Mouse (Mus musculus): Measurements from ENCODE around the gene Lss.

Gene Lss

GRCm38 (mm10) chr10:76561972-76562371, 30.6 kb downstream of the Lss start, which contains the start of gene Spatc1l:
Gene Spatc1l (plus strand): TSS chr10:76562272.
- DNase-seq (ENCODE audit: low spot score in 2 of 2) = no peak

- DNase-seq (ENCODE audit: low spot score in 2 of 2) = no peak
Observed at GRCm38 (mm10) chr10:76569996-76570685, 38.8 kb downstream of the Lss start.

- DNase-seq (ENCODE audit: low spot score in 2 of 2) = no peak
Observed at GRCm38 (mm10) chr10:76571070-76571469, 39.7 kb downstream of the Lss start.

DNA sequence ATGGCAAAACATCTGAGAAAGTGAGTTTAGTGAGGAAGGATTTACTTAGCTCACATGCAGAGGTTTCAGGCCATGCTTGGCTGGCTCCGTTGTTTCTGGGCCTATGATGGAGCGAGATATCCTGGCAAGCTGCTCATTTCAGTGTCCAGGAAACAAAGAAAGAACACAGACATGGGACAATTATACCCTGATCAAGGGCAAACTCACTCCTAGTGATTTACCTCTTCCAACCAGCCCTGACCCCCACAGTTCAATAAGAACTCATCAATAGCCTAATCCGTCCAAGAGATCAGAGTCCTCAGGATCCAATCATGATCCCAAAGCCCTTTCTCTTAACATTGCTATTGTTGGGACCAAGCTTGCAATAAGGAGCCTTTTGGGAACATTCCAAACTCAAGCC, 40.8 kb downstream of the Lss start:
- no peak for DNase-seq (ENCODE audit: low spot score in 2 of 2)

DNA sequence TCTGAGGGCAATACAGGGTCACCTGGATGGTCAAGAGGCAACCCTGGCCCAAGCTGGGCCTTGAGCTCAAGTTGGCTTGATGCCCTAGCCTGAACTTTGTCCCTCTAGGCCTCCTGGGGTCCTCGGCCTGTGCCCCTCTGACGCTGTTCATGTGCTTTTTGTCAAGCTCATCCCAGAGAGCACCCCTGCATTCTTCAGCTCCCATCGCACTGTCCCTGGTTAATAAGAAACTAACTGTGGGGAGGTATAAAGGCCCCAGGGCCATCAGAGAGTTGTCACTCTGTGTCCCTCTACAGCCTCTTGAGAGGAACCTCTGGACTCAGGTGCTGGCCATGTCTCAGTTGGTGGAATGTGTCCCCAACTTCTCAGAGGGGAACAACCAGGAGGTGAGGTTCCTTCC, 44.0 kb downstream of the Lss start, which contains the start of gene Ftcd:
Ftcd (plus strand) TSS at position 275 of the 400 bp plus-strand sequence.
- no peak for DNase-seq (ENCODE audit: low spot score in 2 of 2)

DNA sequence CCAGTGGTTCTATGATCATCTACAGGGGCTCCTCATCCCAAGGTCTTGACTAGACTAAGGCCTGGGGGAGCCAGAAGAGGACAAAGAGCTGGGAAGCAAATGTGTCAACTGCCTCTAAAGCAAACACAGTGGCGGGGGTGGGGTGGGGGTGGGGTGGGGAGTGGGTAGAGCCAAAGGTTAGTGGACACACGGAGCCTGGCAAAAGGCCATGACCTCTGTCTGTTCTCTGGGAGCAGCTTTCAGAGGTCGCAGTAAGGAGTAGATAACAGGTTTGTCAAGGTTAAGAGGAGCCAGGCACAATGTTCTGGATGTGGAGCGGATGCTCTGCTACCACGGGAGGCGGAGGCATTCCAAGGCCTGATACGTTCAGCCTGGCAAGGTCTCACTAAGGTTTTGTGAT, 45.5 kb downstream of the Lss start:
- DNase-seq (ENCODE audit: low spot score in 2 of 2) = no peak

DNA sequence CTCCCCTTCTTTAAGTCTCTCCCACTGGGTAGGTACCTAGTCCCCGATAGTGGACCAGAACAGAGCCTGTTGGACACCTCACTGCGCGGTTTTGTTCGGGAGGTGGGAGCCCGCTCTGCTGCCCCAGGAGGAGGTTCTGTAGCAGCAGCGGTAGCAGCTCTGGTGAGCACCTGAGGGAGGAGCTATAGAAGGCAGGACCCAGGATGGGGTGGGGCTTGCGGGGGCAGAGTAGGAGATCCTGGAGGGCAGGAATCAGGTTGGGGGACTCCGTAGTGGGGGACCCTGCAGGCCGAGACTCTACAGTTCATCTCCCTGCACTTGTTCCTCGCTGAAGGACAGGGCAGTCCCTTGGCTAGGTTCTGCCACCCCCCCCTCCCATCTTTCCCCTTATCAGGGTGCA, 52.8 kb downstream of the Lss start:
- no peak for DNase-seq (ENCODE audit: low spot score in 2 of 2)

- DNase-seq (ENCODE audit: low spot score in 2 of 2) = no peak
Observed at GRCm38 (mm10) chr10:76586190-76586589, 54.8 kb downstream of the Lss start.

DNA sequence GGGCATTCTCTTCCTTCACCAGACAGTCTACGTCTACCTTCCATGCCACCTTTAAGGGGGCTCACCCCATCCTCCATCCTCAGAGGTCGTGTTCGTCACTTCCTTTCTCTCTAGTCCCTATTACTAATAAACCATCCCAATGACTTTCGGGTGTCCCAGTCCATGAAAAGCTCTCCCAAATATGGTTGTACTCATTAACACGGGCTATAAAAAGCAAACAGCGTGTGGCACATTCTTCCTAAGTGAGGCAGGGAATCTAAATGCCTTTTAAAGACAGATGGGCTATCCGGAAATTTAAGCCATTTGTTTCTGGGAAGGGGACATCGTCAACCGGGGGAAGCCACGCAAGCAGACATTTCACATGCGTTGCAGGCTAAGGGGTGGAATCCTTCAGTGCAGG, 58.8 kb downstream of the Lss start:
- no peak for DNase-seq (ENCODE audit: low spot score in 2 of 2)

- DNase-seq (ENCODE audit: low spot score in 2 of 2) = no peak
Observed at GRCm38 (mm10) chr10:76596338-76596737, 65.0 kb downstream of the Lss start.

DNA sequence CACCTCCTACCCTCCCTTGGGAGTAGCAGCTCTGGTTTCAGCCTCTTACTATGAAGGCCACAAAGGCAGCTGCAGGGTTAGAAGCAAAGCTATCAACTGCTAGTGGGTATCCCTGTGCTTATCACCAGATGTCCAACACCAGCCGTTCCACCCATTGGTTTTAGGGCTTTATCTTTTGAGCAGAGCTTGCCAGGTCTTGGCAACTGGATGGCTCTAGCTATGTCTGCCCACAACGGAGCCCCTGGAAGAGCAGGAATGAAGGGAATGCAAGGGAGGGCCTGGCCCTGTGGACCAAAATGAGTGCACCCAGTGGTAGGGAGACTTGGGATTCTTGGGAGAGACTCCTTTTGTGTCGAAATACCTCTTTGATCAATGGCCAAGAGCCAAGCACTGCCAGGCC, 71.3 kb downstream of the Lss start:
- DNase-seq (ENCODE audit: low spot score in 2 of 2) = no peak
